Mouse (Mus musculus): ENCODE measurements at regions not wholly inside any gene's neighbourhood (a gene's known extent, or its start where the extent isn't known, plus 50 kb on each side); places are given as distances from the start of the nearest gene placed in this dataset.

- TF ChIP-seq POLR2A (IDR thresholded peaks at IDR 0.05; ENCODE audit: insufficient read depth, low read depth, low read length): no peak
- TF ChIP-seq CTCF (IDR thresholded peaks at IDR 0.05; ENCODE audit: insufficient read depth, low read depth, low read length): no peak
- Histone ChIP-seq H3K4me3 (ENCODE audit: insufficient read depth, low read depth, low read length) (no peak overlapping the region), H3K4me1 (ENCODE audit: control insufficient read depth, insufficient read depth, low read length) (0 out of 2 replicates have a peak, but pooled peaks cover 2% of the 10 kb centered on the region), H3K27ac (ENCODE audit: insufficient read depth, low read depth, low read length) (no peak overlapping the region)
- 89% methylated on average over 3 of the region's 3 CpGs for WGBS
Measured at GRCm38 (mm10) chr1:92308537-92308936, 113.0 kb upstream of the Hdac4 start.

GRCm38 (mm10) chr1:92306042-92306441 is 110.5 kb upstream of the Hdac4 start:
- WGBS: 95% methylated on average over 4 of the region's 4 CpGs
- Histone ChIP-seq H3K4me1 (ENCODE audit: control insufficient read depth, insufficient read depth, low read length) (no peaks in the 10 kb centered on the region), H3K27ac (ENCODE audit: insufficient read depth, low read depth, low read length) (no peak overlapping the region), H3K4me3 (ENCODE audit: insufficient read depth, low read depth, low read length) (no peak overlapping the region)
- TF ChIP-seq CTCF (IDR thresholded peaks at IDR 0.05; ENCODE audit: insufficient read depth, low read depth, low read length): no peak
- TF ChIP-seq POLR2A (IDR thresholded peaks at IDR 0.05; ENCODE audit: insufficient read depth, low read depth, low read length): no peak

- 37% methylated on average over 7 of the region's 7 CpGs for WGBS
- no peak for TF ChIP-seq POLR2A (IDR thresholded peaks at IDR 0.05; ENCODE audit: insufficient read depth, low read depth, low read length)
- TF ChIP-seq CTCF (IDR thresholded peaks at IDR 0.05; ENCODE audit: insufficient read depth, low read depth, low read length): no peak
- Histone ChIP-seq H3K4me1 (ENCODE audit: control insufficient read depth, insufficient read depth, low read length) (peaks cover 22% of the 10 kb centered on the region), H3K4me3 (ENCODE audit: insufficient read depth, low read depth, low read length) (no peak overlapping the region), H3K27ac (ENCODE audit: insufficient read depth, low read depth, low read length) (no peak overlapping the region)
Measured at GRCm38 (mm10) chr1:92299041-92299440, 103.5 kb upstream of the Hdac4 start.

- TF ChIP-seq POLR2A (IDR thresholded peaks at IDR 0.05; ENCODE audit: insufficient read depth, low read depth, low read length) (no peak), CTCF (IDR thresholded peaks at IDR 0.05; ENCODE audit: insufficient read depth, low read depth, low read length) (no peak)
- H3K4me3 ChIP-seq (ENCODE audit: insufficient read depth, low read depth, low read length): no peak overlapping the region
- WGBS: 85% methylated on average over 7 of the region's 7 CpGs
- H3K27ac ChIP-seq (ENCODE audit: insufficient read depth, low read depth, low read length): no peak overlapping the region
- H3K4me1 ChIP-seq (ENCODE audit: control insufficient read depth, insufficient read depth, low read length): peaks cover 17% of the 10 kb centered on the region
Measured at GRCm38 (mm10) chr1:92292681-92293380, 97.3 kb upstream of the Hdac4 start.

- WGBS: 91% methylated on average over 1 of the region's 1 CpGs
- no peaks in the 10 kb centered on the region for H3K4me1 ChIP-seq (ENCODE audit: control insufficient read depth, insufficient read depth, low read length)
- no peak overlapping the region for H3K4me3 ChIP-seq (ENCODE audit: insufficient read depth, low read depth, low read length)
- no peak overlapping the region for H3K27ac ChIP-seq (ENCODE audit: insufficient read depth, low read depth, low read length)
- TF ChIP-seq CTCF (IDR thresholded peaks at IDR 0.05; ENCODE audit: insufficient read depth, low read depth, low read length): no peak
- no peak for TF ChIP-seq POLR2A (IDR thresholded peaks at IDR 0.05; ENCODE audit: insufficient read depth, low read depth, low read length)
Measured at GRCm38 (mm10) chr1:92286966-92287342, 91.5 kb upstream of the Hdac4 start.

GRCm38 (mm10) chr1:92286013-92286965 is 90.8 kb upstream of the Hdac4 start:
- Histone ChIP-seq H3K27ac (ENCODE audit: insufficient read depth, low read depth, low read length) (no peak overlapping the region), H3K4me1 (ENCODE audit: control insufficient read depth, insufficient read depth, low read length) (no peaks in the 10 kb centered on the region), H3K4me3 (ENCODE audit: insufficient read depth, low read depth, low read length) (no peak overlapping the region)
- no peak for TF ChIP-seq CTCF (IDR thresholded peaks at IDR 0.05; ENCODE audit: insufficient read depth, low read depth, low read length)
- TF ChIP-seq POLR2A (IDR thresholded peaks at IDR 0.05; ENCODE audit: insufficient read depth, low read depth, low read length): no peak
- WGBS: 66% methylated on average over 21 of the region's 21 CpGs

GRCm38 (mm10) chr1:92284155-92284554 is 88.7 kb upstream of the Hdac4 start:
- no peak overlapping the region for H3K4me3 ChIP-seq (ENCODE audit: insufficient read depth, low read depth, low read length)
- no peak overlapping the region for H3K27ac ChIP-seq (ENCODE audit: insufficient read depth, low read depth, low read length)
- no peaks in the 10 kb centered on the region for H3K4me1 ChIP-seq (ENCODE audit: control insufficient read depth, insufficient read depth, low read length)
- WGBS: 73% methylated on average over 4 of the region's 4 CpGs
- TF ChIP-seq POLR2A (IDR thresholded peaks at IDR 0.05; ENCODE audit: insufficient read depth, low read depth, low read length) (no peak), CTCF (IDR thresholded peaks at IDR 0.05; ENCODE audit: insufficient read depth, low read depth, low read length) (no peak)

GRCm38 (mm10) chr1:92277199-92277747 is 81.8 kb upstream of the Hdac4 start:
- H3K4me3 ChIP-seq (ENCODE audit: insufficient read depth, low read depth, low read length): no peak overlapping the region
- H3K27ac ChIP-seq (ENCODE audit: insufficient read depth, low read depth, low read length): no peak overlapping the region
- 88% methylated on average over 5 of the region's 5 CpGs for WGBS
- H3K4me1 ChIP-seq (ENCODE audit: control insufficient read depth, insufficient read depth, low read length): no peaks in the 10 kb centered on the region
- no peak for TF ChIP-seq POLR2A (IDR thresholded peaks at IDR 0.05; ENCODE audit: insufficient read depth, low read depth, low read length)
- TF ChIP-seq CTCF (IDR thresholded peaks at IDR 0.05; ENCODE audit: insufficient read depth, low read depth, low read length): no peak

GRCm38 (mm10) chr1:92275388-92275787 is 79.9 kb upstream of the Hdac4 start:
- Histone ChIP-seq H3K4me3 (ENCODE audit: insufficient read depth, low read depth, low read length) (no peak overlapping the region), H3K4me1 (ENCODE audit: control insufficient read depth, insufficient read depth, low read length) (peaks cover 6% of the 10 kb centered on the region), H3K27ac (ENCODE audit: insufficient read depth, low read depth, low read length) (no peak overlapping the region)
- 77% methylated on average over 1 of the region's 1 CpGs for WGBS
- TF ChIP-seq POLR2A (IDR thresholded peaks at IDR 0.05; ENCODE audit: insufficient read depth, low read depth, low read length) (no peak), CTCF (IDR thresholded peaks at IDR 0.05; ENCODE audit: insufficient read depth, low read depth, low read length) (no peak)

Data from olfactory bulb, adult 2 months (tissue).